Mouse (Mus musculus) cerebellum, adult 11-12 months (tissue): Measurements from ENCODE around the gene Acot4.
"Not testable (repeated sequence)": the region's sequence is repeated elsewhere in the genome, so short reads cannot be mapped to it uniquely, and the experiment has no call there.

Experiments
- DNase-seq: peaks from one replicate; pipeline ENCODE4 v3.0.0; 2022

The Acot4 gene

GRCm38 (mm10) chr12:84094666-84095065, 56.5 kb downstream of the Acot4 start:
- not testable (repeated sequence) for DNase-seq
